Mouse (Mus musculus) naive thymus-derived CD4-positive, alpha-beta T cell, adult 2 months (primary cell): ENCODE data around the gene Vezt.

Experiments used
- DNase-seq: peaks from one replicate; pipeline ENCODE4 v3.0.0-alpha.2; 2011; ENCODE audit warnings: low read depth

Gene Vezt

GRCm38 (mm10) chr10:93911326-93911725 is 124.3 kb downstream of the Vezt start:
- DNase-seq: no peak

DNA sequence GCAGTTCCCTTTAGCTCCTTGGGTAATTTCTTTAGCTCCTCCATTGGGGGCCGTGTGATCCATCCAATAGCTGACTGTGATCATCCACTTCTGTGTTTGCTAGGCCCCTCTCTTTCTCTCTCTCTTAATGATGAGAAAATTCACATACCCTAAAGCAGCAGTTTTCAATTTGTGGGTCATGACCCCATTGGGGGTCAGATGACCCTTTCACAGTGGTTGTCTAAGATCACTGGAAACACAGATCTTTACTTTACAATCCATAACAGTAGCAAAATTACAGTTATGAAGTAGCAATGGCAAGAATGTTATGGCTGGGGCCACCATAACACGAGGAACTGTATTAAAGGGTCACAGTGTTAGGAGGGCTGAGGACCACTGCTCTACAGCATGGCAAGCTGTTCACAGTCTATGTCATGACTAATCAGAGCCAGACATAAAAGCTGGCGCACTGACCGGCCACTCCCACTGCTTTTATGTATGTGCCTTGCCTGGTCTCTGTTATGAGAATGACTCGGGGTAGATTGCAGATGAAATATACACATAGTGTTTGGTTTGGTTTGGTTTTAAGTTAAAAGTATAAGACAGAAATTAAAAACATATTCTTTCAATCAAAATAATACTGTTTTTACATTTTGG is 125.7 kb downstream of the Vezt start:
- no peak for DNase-seq

DNA sequence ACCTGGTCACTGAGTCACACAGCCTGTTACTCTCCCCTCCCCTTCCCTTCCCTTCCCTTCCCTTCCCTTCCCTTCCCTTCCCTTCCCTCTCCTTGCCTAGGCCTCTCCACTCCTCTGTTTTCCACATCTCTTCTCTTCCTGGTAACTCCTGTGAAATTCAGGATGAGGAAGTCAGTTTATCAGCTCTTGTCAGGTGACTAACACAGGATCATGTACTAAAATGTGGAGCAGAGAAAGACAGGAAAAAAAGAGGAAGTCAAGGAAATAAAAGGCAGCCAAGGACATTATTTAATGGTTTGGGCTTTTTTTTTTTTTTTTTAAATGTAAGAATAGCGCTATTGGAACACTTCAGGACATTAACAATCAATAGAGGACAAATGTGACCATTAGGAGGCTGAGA is 126.6 kb downstream of the Vezt start:
- no peak for DNase-seq

GRCm38 (mm10) chr10:93908540-93908939 is 127.1 kb downstream of the Vezt start:
- DNase-seq: no peak

- DNase-seq: no peak
These were observed 128.2 kb downstream of the Vezt start for GRCm38 (mm10) chr10:93907376-93907775.

- DNase-seq: no peak
These were observed 135.7 kb downstream of the Vezt start for GRCm38 (mm10) chr10:93899907-93900306.

DNA sequence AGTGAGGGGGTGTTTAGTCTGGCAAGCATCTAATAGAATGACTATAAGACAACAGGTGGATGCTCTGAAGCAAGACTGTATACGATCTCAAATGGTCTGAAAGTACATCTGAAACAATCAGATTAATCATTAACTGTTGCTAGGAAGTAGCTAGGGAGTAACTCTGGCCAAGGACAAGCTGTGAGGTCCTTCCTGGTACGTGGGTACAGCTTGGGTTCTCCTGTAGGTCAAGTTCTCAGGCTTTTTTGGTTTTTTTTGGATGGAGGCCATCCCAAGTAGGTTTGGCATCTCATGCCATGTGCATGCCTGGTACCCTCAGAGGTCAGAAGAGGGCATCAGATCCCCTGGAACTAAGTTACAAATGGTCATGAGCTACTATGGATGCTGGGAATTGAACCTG is 136.3 kb downstream of the Vezt start:
- no peak for DNase-seq

DNA sequence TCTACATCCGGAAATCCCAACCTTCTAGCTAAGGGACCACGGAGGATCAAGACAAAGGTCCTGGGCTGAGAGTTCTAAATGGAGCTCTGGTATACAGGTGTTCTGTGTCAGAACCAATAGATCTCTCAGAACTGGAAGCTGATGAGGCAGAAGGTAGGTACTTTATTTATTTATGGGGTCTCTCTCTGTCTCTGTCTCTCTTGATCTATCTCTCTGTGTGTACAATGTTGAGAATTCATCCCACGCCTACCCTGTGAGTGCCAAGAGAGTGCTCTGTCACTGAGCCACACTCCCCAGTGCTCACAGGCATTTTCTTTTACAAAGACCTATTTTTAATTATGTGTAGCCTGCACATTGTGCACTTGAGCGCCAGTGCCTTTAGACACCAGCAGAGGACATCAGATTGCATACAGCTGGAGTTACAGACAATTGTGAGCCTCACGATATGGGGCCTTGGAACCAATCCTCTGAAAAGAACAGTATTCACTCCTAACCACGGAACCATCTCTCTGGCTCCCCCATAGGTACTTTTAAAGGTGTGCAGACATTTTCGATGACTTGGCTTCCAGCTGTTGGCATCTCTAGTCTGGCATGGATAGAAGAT is 138.5 kb downstream of the Vezt start, which contains the start of gene Metap2:
Gene Metap2 (minus strand): TSS at position 51 of the 604 bp plus-strand sequence.
- no peak for DNase-seq

- DNase-seq: no peak
These were observed 143.1 kb downstream of the Vezt start for GRCm38 (mm10) chr10:93892551-93892950.

GRCm38 (mm10) chr10:93891031-93891430 is 144.6 kb downstream of the Vezt start:
- DNase-seq: no peak

DNA sequence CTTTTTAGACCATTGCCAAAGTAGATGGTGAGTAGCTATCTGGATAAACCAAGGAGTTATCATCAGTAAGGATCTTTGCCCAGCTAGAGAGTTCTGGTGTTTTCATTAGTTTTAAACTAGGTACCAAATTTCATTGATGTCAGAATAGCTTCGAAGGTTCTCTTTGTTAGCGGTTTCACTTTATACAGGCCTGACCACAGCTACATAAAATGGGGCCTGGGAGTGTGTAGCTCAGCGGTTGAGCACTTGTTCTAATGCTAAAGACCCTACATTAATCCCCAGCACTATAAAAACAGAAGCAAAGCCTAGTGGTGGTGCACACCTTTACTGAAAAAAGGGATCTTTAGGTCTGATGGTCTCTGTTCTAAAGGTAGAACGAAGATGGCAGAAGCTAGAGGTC is 145.1 kb downstream of the Vezt start:
- DNase-seq: peak; percentile 22

DNA sequence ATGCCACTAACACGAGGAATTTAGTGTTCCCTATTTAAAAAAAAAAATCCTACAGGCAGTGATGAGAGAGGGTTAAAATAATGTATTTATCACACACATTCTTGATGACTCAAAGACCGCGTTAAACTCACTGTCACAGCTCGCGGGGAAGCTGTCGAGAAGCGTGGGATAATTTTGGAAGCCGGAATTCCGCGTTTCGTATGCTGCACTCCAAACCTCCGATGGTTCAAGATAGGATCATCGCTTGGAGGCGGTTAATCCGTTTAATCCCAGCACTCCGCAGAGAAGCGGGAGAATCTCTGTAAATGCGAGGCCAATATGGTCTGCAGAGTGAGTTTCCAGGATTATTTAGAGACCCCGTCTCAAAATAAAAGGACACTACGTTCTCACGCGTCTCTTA is 145.6 kb downstream of the Vezt start:
- DNase-seq: no peak

DNA sequence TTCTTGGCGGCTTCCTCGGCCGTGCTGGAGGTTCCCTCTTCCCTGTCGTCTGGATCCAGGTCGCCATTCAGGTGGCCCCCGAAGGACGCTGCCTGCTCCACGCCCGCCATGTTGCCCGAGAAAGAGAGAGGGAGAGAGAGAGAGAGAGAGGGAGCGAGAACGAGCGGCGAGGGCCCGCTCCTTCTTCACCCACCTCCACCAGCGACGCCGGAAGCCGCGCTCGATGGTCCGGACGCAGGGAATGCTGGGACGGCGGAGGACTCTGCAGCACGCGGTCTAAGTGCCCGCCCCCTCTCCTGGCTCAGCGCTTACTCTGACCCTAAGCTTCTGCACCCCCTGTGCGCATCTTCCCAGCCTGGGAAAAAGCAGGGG is 146.1 kb downstream of the Vezt start:
- DNase-seq: peak; percentile 78
